8 mouse cellular contexts compared by ENCODE assay signal in the genomic region with DNA sequence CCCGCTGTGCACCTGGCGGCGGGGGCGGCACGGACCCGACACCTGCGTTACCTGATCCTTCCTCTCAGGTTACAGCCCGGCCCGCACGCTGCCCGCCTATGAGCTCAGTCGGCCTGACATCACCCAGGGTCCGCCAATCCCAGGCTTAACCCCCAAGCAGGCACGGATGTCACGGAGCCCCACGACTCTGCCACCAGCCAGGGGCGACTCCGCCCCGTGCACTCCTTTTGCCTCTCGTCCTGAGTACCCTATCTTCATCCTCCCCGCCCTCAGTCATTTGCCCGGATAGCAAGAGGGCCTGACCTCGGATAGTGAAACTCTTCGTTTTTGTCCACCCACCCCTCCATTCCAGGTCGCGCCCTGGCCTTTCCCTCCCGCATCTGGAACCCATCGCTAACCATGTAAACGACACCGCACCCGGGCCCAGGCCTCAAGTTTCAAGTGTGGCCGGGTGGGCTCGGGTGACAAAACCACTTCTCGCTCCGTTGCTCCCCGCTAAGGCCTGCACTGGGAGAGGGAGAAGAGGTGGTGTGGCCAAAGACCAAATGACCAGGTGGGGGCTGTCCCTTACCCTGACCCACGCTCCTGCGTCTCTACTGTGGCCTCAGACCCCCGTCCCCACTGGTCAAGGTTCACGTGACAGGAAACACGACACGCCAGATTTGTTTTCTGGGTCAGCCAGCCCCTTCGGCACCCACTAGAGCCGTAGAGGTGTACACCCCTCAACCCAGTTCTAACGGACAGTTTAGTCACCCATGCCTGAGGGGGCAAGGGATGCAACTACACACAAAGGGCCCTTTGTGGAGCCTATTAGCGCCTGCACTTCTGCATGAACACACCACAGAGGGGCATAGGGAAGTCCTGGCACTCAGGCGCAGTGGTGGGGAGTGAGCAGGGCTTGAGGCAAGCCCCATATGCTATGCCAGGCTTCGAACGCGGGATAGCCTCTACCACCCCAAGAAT. TPM values are rescaled to one million over a fixed set of nuclear protein-coding genes. Genes with fewer than 3 reads are reported as not detected.
DNase-seq lines count a peak whose midpoint lies in the region; ATAC-seq and TF ChIP-seq lines count a peak whose summit lies in the region.

No protein-coding gene starts in this region.

- WGBS in lung, postnatal 0 days = 9% methylated on average over 40 of the region's 50 CpGs
- WGBS in forebrain, embryonic 13.5 days = 3% methylated on average over 50 of the region's 50 CpGs
- 5% methylated on average over 44 of the region's 50 CpGs for WGBS in limb, embryonic 14.5 days
- 7% methylated on average over 50 of the region's 50 CpGs for WGBS in stomach, embryonic 16.5 days

- H3K36me3 ChIP-seq in lung, postnatal 0 days (ENCODE audit: insufficient read depth, low read length) = no peaks in the 10 kb centered on the region
- H3K36me3 ChIP-seq in forebrain, embryonic 13.5 days (ENCODE audit: poor library complexity, severe bottlenecking) = no peaks in the 10 kb centered on the region
- H3K36me3 ChIP-seq in limb, embryonic 14.5 days (ENCODE audit: control insufficient read depth, insufficient read depth, low read length) = no peaks in the 10 kb centered on the region
- H3K36me3 ChIP-seq in stomach, embryonic 16.5 days (ENCODE audit: control insufficient read depth, insufficient read depth, low read length) = no peaks in the 10 kb centered on the region

- no peaks in the 10 kb centered on the region for H3K4me1 ChIP-seq in lung, postnatal 0 days (ENCODE audit: insufficient read depth, low read depth, low read length)
- peaks cover 24% of the 10 kb centered on the region for H3K4me1 ChIP-seq in forebrain, embryonic 13.5 days
- H3K4me1 ChIP-seq in limb, embryonic 14.5 days (ENCODE audit: control insufficient read depth, insufficient read depth, low read length) = peaks cover 22% of the 10 kb centered on the region
- peaks cover 26% of the 10 kb centered on the region for H3K4me1 ChIP-seq in stomach, embryonic 16.5 days (ENCODE audit: control insufficient read depth, insufficient read depth, low read length)

- no peak for TF ChIP-seq CTCF in lung, postnatal 0 days (IDR thresholded peaks at IDR 0.05)

- TF ChIP-seq POLR2A in limb, embryonic 14.5 days (IDR thresholded peaks at IDR 0.05; ENCODE audit: borderline replicate concordance, extremely low read depth, insufficient read depth, insufficient read length) = no peak

- peak; percentile 51 for ATAC-seq in lung, postnatal 0 days
- ATAC-seq in forebrain, embryonic 13.5 days = peak; percentile 60; the same call in 1 of the 2 replicates
- no peak for ATAC-seq in limb, embryonic 14.5 days (ENCODE audit: low FRiP score, low read depth)
- peak; percentile 30; the same call in 1 of the 2 replicates for ATAC-seq in stomach, embryonic 16.5 days (ENCODE audit: insufficient read depth, low FRiP score)

- peak overlapping the region; percentile 61 for H3K4me2 ChIP-seq in lung, postnatal 0 days (replicated peaks; ENCODE audit: low read depth, low read length)
- H3K4me2 ChIP-seq in forebrain, embryonic 13.5 days = peak overlapping the region; percentile 61
- H3K4me2 ChIP-seq in limb, embryonic 14.5 days (replicated peaks; ENCODE audit: low read depth, low read length, severe bottlenecking) = peak overlapping the region; percentile 82
- H3K4me2 ChIP-seq in stomach, embryonic 16.5 days (ENCODE audit: low read depth, low read length) = peak overlapping the region; percentile 63

- H3K27ac ChIP-seq in lung, postnatal 0 days (ENCODE audit: low read length) = no peak overlapping the region
- H3K27ac ChIP-seq in forebrain, embryonic 13.5 days = no peak overlapping the region
- no peak overlapping the region for H3K27ac ChIP-seq in limb, embryonic 14.5 days (replicated peaks; ENCODE audit: low read depth, low read length)
- no peak overlapping the region for H3K27ac ChIP-seq in stomach, embryonic 16.5 days (ENCODE audit: low read length)

- peak; percentile 45 for DNase-seq in lung, postnatal 0 days (ENCODE audit: low spot score)
- no peak for DNase-seq in lung, postnatal 36 days
- no peak for DNase-seq in limb, embryonic 14.5 days (ENCODE audit: low spot score)
- no peak for DNase-seq in urinary bladder, postnatal 14 days (ENCODE audit: low spot score)
- no peak for DNase-seq in spleen, postnatal 14 days (ENCODE audit: low spot score in 2 of 2)
- no peak for DNase-seq in cerebellum, postnatal 25 days

- TF ChIP-seq EP300 in lung, postnatal 0 days (IDR thresholded peaks at IDR 0.05) = no peak

- no peak overlapping the region for H3K9ac ChIP-seq in lung, postnatal 0 days (replicated peaks; ENCODE audit: low read depth)
- no peak overlapping the region for H3K9ac ChIP-seq in forebrain, embryonic 13.5 days
- no peak overlapping the region for H3K9ac ChIP-seq in limb, embryonic 14.5 days (ENCODE audit: low read depth, low read length, severe bottlenecking)
- peak overlapping the region; percentile 70; the same call in 1 of the 2 replicates for H3K9ac ChIP-seq in stomach, embryonic 16.5 days (ENCODE audit: low read length)

- H3K4me3 ChIP-seq in lung, postnatal 0 days (ENCODE audit: low read depth, low read length) = peak overlapping the region; percentile 31
- H3K4me3 ChIP-seq in forebrain, embryonic 13.5 days = peak overlapping the region; percentile 38
- peak overlapping the region; percentile 42 for H3K4me3 ChIP-seq in limb, embryonic 14.5 days (replicated peaks; ENCODE audit: low read length)
- H3K4me3 ChIP-seq in stomach, embryonic 16.5 days (replicated peaks; ENCODE audit: low read length) = peak overlapping the region; percentile 43

- no peaks in the 10 kb centered on the region for H3K9me3 ChIP-seq in lung, postnatal 0 days (ENCODE audit: low read length)
- no peaks in the 10 kb centered on the region for H3K9me3 ChIP-seq in forebrain, embryonic 13.5 days (replicated peaks)
- no peaks in the 10 kb centered on the region for H3K9me3 ChIP-seq in limb, embryonic 14.5 days (ENCODE audit: control insufficient read depth, low read length)
- no peaks in the 10 kb centered on the region for H3K9me3 ChIP-seq in stomach, embryonic 16.5 days (replicated peaks; ENCODE audit: control insufficient read depth, low read length)

- H3K27me3 ChIP-seq in lung, postnatal 0 days (replicated peaks; ENCODE audit: insufficient read depth, low read length) = peaks cover 52% of the 10 kb centered on the region
- H3K27me3 ChIP-seq in forebrain, embryonic 13.5 days = peaks cover 93% of the 10 kb centered on the region
- peaks cover 73% of the 10 kb centered on the region for H3K27me3 ChIP-seq in limb, embryonic 14.5 days (ENCODE audit: control insufficient read depth, insufficient read depth, low read length)
- peaks cover 70% of the 10 kb centered on the region for H3K27me3 ChIP-seq in stomach, embryonic 16.5 days (ENCODE audit: control insufficient read depth, insufficient read depth, low read length)

RNA-seq across cellular contexts. Expression of a gene that starts 16.4 kb away (rescaled TPM):
- 1.2 and 1.4 TPM in 2 replicates for polyA plus RNA-seq in lung, postnatal 0 days (2015; fragmentation: Nextera tagmentation; extraction: Ambion mirVana)
- 0.38 and 0.88 TPM in 2 replicates for polyA plus RNA-seq in forebrain, embryonic 13.5 days (2015; fragmentation: Nextera tagmentation; extraction: Ambion mirVana)
- polyA plus RNA-seq in limb, embryonic 14.5 days (2012; rRNA removed) = 5.6 and 6.0 TPM in 2 replicates
- 1.0 TPM in 2 replicates for polyA plus RNA-seq in limb, embryonic 14.5 days (2014; fragmentation: Nextera tagmentation; extraction: Ambion mirVana)
- polyA plus RNA-seq in stomach, embryonic 16.5 days (2015; fragmentation: Nextera tagmentation; extraction: Ambion mirVana) = 1.5 and 2.1 TPM in 2 replicates

RNA-seq across cellular contexts. Expression of a gene that starts 20.1 kb away (rescaled TPM):
- polyA plus RNA-seq in lung, postnatal 0 days (2015; fragmentation: Nextera tagmentation; extraction: Ambion mirVana) = 2.0 and 3.1 TPM in 2 replicates
- polyA plus RNA-seq in forebrain, embryonic 13.5 days (2015; fragmentation: Nextera tagmentation; extraction: Ambion mirVana) = 0.10 and 0.13 TPM in 2 replicates
- polyA plus RNA-seq in limb, embryonic 14.5 days (2012; rRNA removed) = 1.7 TPM in 2 replicates
- 1.4 and 1.7 TPM in 2 replicates for polyA plus RNA-seq in limb, embryonic 14.5 days (2014; fragmentation: Nextera tagmentation; extraction: Ambion mirVana)
- polyA plus RNA-seq in stomach, embryonic 16.5 days (2015; fragmentation: Nextera tagmentation; extraction: Ambion mirVana) = 8.6 and 9.1 TPM in 2 replicates

RNA-seq across cellular contexts. Expression of a gene that starts 26.6 kb away (rescaled TPM):
- 0.26 and 0.33 TPM in 2 replicates for polyA plus RNA-seq in lung, postnatal 0 days (2015; fragmentation: Nextera tagmentation; extraction: Ambion mirVana)
- polyA plus RNA-seq in forebrain, embryonic 13.5 days (2015; fragmentation: Nextera tagmentation; extraction: Ambion mirVana) = not detected in 2 replicates
- polyA plus RNA-seq in limb, embryonic 14.5 days (2012; rRNA removed) = 0.03 and 0.04 TPM in 2 replicates
- not detected in 2 replicates for polyA plus RNA-seq in limb, embryonic 14.5 days (2014; fragmentation: Nextera tagmentation; extraction: Ambion mirVana)
- polyA plus RNA-seq in stomach, embryonic 16.5 days (2015; fragmentation: Nextera tagmentation; extraction: Ambion mirVana) = 0.56 and 0.75 TPM in 2 replicates

RNA-seq across cellular contexts. Expression of a gene that starts 45.8 kb away (rescaled TPM):
- polyA plus RNA-seq in lung, postnatal 0 days (2015; fragmentation: Nextera tagmentation; extraction: Ambion mirVana) = 59.2 and 63.4 TPM in 2 replicates
- 126 and 135 TPM in 2 replicates for polyA plus RNA-seq in forebrain, embryonic 13.5 days (2015; fragmentation: Nextera tagmentation; extraction: Ambion mirVana)
- polyA plus RNA-seq in limb, embryonic 14.5 days (2012; rRNA removed) = 47.7 and 50.3 TPM in 2 replicates
- 47.3 and 48.4 TPM in 2 replicates for polyA plus RNA-seq in limb, embryonic 14.5 days (2014; fragmentation: Nextera tagmentation; extraction: Ambion mirVana)
- 57.3 and 60.4 TPM in 2 replicates for polyA plus RNA-seq in stomach, embryonic 16.5 days (2015; fragmentation: Nextera tagmentation; extraction: Ambion mirVana)

RNA-seq across cellular contexts. Expression of a gene that starts 59.8 kb away (rescaled TPM):
- 17.4 and 18.8 TPM in 2 replicates for polyA plus RNA-seq in lung, postnatal 0 days (2015; fragmentation: Nextera tagmentation; extraction: Ambion mirVana)
- polyA plus RNA-seq in forebrain, embryonic 13.5 days (2015; fragmentation: Nextera tagmentation; extraction: Ambion mirVana) = 8.4 and 9.2 TPM in 2 replicates
- polyA plus RNA-seq in limb, embryonic 14.5 days (2012; rRNA removed) = 25.0 and 36.2 TPM in 2 replicates
- polyA plus RNA-seq in limb, embryonic 14.5 days (2014; fragmentation: Nextera tagmentation; extraction: Ambion mirVana) = 14.1 and 16.9 TPM in 2 replicates
- polyA plus RNA-seq in stomach, embryonic 16.5 days (2015; fragmentation: Nextera tagmentation; extraction: Ambion mirVana) = 12.3 and 14.1 TPM in 2 replicates
